Mouse (Mus musculus) heart, embryonic 16.5 days (tissue): ENCODE measurements around the gene Katnal1. TPM values are rescaled to one million over a fixed set of nuclear protein-coding genes. Genes with fewer than 3 reads are reported as not detected.

Experiments used
- ATAC-seq: fragments of 200-750 bp; cut with Nextera tagmentation; replicated peaks from 2 replicates; pipeline ENCODE4 v1.8.0; 2017; ENCODE audit warnings: moderate number of reproducible peaks; ENCODE audit not compliant: insufficient read depth, low FRiP score; ENCODE audit errors: extremely low read depth
- H3K27ac ChIP-seq: fragments of 300-500 bp; sonication (generic); 2 replicates; pipeline ENCODE4 v1.5.1; 2014; ENCODE audit warnings: mild to moderate bottlenecking, low read length, control low read depth, moderate library complexity
- H3K27me3 ChIP-seq: fragments of 300-500 bp; sonication (generic); 2 replicates; pipeline ENCODE4 v1.6.1; 2014; ENCODE audit warnings: low read length, mixed read lengths; ENCODE audit not compliant: control insufficient read depth, insufficient read depth
- H3K36me3 ChIP-seq: fragments of 300-500 bp; sonication (generic); 2 replicates; pipeline ENCODE4 v1.6.1; 2014; ENCODE audit not compliant: control insufficient read depth, insufficient read depth
- H3K4me1 ChIP-seq: fragments of 300-500 bp; sonication (generic); 2 replicates; pipeline ENCODE4 v1.6.1; 2014; ENCODE audit warnings: low read length, mixed read lengths; ENCODE audit not compliant: control insufficient read depth, insufficient read depth
- H3K4me2 ChIP-seq: fragments of 300-500 bp; sonication (generic); 2 replicates; pipeline ENCODE4 v1.6.1; 2014; ENCODE audit warnings: low read depth, mild to moderate bottlenecking, control low read depth, low read length
- H3K4me3 ChIP-seq: fragments of 300-500 bp; sonication (generic); 2 replicates; pipeline ENCODE4 v1.5.1; 2014; ENCODE audit warnings: mild to moderate bottlenecking, control low read depth, low read length
- H3K9ac ChIP-seq: fragments of 300-500 bp; sonication (generic); 2 replicates; pipeline ENCODE4 v1.6.1; 2014; ENCODE audit warnings: low read length, control low read depth
- H3K9me3 ChIP-seq: fragments of 300-500 bp; sonication (generic); replicated peaks from 2 replicates; pipeline ENCODE4 v1.6.1; 2016; ENCODE audit warnings: low read length; ENCODE audit not compliant: control insufficient read depth
- WGBS: fragments of 180-500 bp; shearing (Covaris S2); extraction: QIAGEN DNeasy Blood & Tissue Kit; methylation state at CpG from one replicate; pipeline ENCODE4 v1.1.7; 2014; 5-methylcytosine and 5-hydroxymethylcytosine counted together
- polyA plus RNA-seq: library from polyadenylated mRNA; unstranded; fragments of >200 nt; fragmentation: Nextera tagmentation; extraction: Ambion mirVana; gene quantifications from 2 replicates; pipeline ENCODE4 v1.2.1, GENCODE M21; 2015

Katnal1 gene
- polyA plus RNA-seq, 1 experiment from 2014 or later = 12.7 TPM

- no peak overlapping the region for H3K27ac ChIP-seq
- H3K27me3 ChIP-seq = no peaks in the 10 kb centered on the region
- no peak for ATAC-seq
Observed at GRCm38 (mm10) chr5:148924051-148924450, 5.1 kb downstream of the Katnal1 start.

GRCm38 (mm10) chr5:148923408-148923807 lies 5.7 kb downstream of the Katnal1 start:
- peaks cover 3% of the 10 kb centered on the region for H3K36me3 ChIP-seq
- no peaks in the 10 kb centered on the region for H3K27me3 ChIP-seq
- H3K4me1 ChIP-seq = peaks cover 7% of the 10 kb centered on the region
- H3K9me3 ChIP-seq = no peaks in the 10 kb centered on the region
- 64% methylated on average over 10 of the region's 10 CpGs for WGBS
- H3K4me3 ChIP-seq = no peak overlapping the region
- ATAC-seq = no peak
- no peak overlapping the region for H3K27ac ChIP-seq
- H3K9ac ChIP-seq = no peak overlapping the region
- H3K4me2 ChIP-seq = no peak overlapping the region

More at GRCm38 (mm10) chr5:148924051-148924450, 5.1 kb downstream of the Katnal1 start:
- no peaks in the 10 kb centered on the region for H3K9me3 ChIP-seq
- H3K4me3 ChIP-seq = no peak overlapping the region
- no peak overlapping the region for H3K4me2 ChIP-seq
- 86% methylated on average over 9 of the region's 9 CpGs for WGBS
- no peak overlapping the region for H3K9ac ChIP-seq
- H3K36me3 ChIP-seq = peaks cover 2% of the 10 kb centered on the region; the same call in 1 of the 2 replicates
- H3K4me1 ChIP-seq = peaks cover 7% of the 10 kb centered on the region

GRCm38 (mm10) chr5:148922773-148923172 lies 6.3 kb downstream of the Katnal1 start:
- Histone ChIP-seq H3K4me1 (peaks cover 5% of the 10 kb centered on the region), H3K4me3 (no peak overlapping the region), H3K36me3 (peaks cover 10% of the 10 kb centered on the region), H3K9ac (no peak overlapping the region), H3K27me3 (no peaks in the 10 kb centered on the region), H3K27ac (no peak overlapping the region), H3K4me2 (no peak overlapping the region), H3K9me3 (no peaks in the 10 kb centered on the region)
- no peak for ATAC-seq
- 85% methylated on average over 5 of the region's 5 CpGs for WGBS

- WGBS = 79% methylated on average over 5 of the region's 5 CpGs
- ATAC-seq = no peak
- no peaks in the 10 kb centered on the region for H3K4me1 ChIP-seq
- H3K27ac ChIP-seq = no peak overlapping the region
- no peaks in the 10 kb centered on the region for H3K9me3 ChIP-seq
- H3K9ac ChIP-seq = no peak overlapping the region
- no peaks in the 10 kb centered on the region for H3K27me3 ChIP-seq
- H3K4me3 ChIP-seq = no peak overlapping the region
- no peak overlapping the region for H3K4me2 ChIP-seq
- H3K36me3 ChIP-seq = peaks cover 24% of the 10 kb centered on the region
Observed at GRCm38 (mm10) chr5:148918049-148918448, 11.1 kb downstream of the Katnal1 start.

GRCm38 (mm10) chr5:148916775-148917174 lies 12.3 kb downstream of the Katnal1 start:
- ATAC-seq = no peak
- Histone ChIP-seq H3K4me2 (no peak overlapping the region), H3K27me3 (no peaks in the 10 kb centered on the region), H3K9ac (no peak overlapping the region), H3K36me3 (peaks cover 25% of the 10 kb centered on the region), H3K4me1 (no peaks in the 10 kb centered on the region; the same call in 1 of the 2 replicates), H3K9me3 (no peaks in the 10 kb centered on the region), H3K27ac (no peak overlapping the region), H3K4me3 (no peak overlapping the region)
- WGBS = 89% methylated on average over 6 of the region's 6 CpGs

- WGBS = 35% methylated on average over 3 of the region's 3 CpGs
- Histone ChIP-seq H3K9ac (no peak overlapping the region), H3K27me3 (no peaks in the 10 kb centered on the region), H3K4me1 (peaks cover 24% of the 10 kb centered on the region), H3K4me2 (no peak overlapping the region), H3K4me3 (no peak overlapping the region), H3K27ac (no peak overlapping the region), H3K36me3 (peaks cover 13% of the 10 kb centered on the region; the same call in 1 of the 2 replicates), H3K9me3 (no peaks in the 10 kb centered on the region)
- no peak for ATAC-seq
Observed at GRCm38 (mm10) chr5:148912262-148912661, 16.9 kb downstream of the Katnal1 start.

GRCm38 (mm10) chr5:148910066-148910465 lies 19.1 kb downstream of the Katnal1 start:
- WGBS = 85% methylated on average over 4 of the region's 4 CpGs
- Histone ChIP-seq H3K27ac (no peak overlapping the region), H3K9ac (no peak overlapping the region), H3K36me3 (peaks cover 7% of the 10 kb centered on the region; the same call in 1 of the 2 replicates), H3K4me3 (no peak overlapping the region), H3K27me3 (no peaks in the 10 kb centered on the region), H3K4me2 (no peak overlapping the region), H3K9me3 (no peaks in the 10 kb centered on the region), H3K4me1 (peaks cover 24% of the 10 kb centered on the region)
- no peak for ATAC-seq

- peak overlapping the region; percentile 24 for H3K27ac ChIP-seq
- no peak overlapping the region for H3K9ac ChIP-seq
- H3K4me3 ChIP-seq = no peak overlapping the region
- H3K27me3 ChIP-seq = no peaks in the 10 kb centered on the region
- no peak overlapping the region for H3K4me2 ChIP-seq
- 26% methylated on average over 6 of the region's 6 CpGs for WGBS
- H3K36me3 ChIP-seq = peaks cover 7% of the 10 kb centered on the region; the same call in 1 of the 2 replicates
- ATAC-seq = peak; percentile 33; the same call in 1 of the 2 replicates
- no peaks in the 10 kb centered on the region for H3K9me3 ChIP-seq
- peaks cover 24% of the 10 kb centered on the region for H3K4me1 ChIP-seq
Observed at GRCm38 (mm10) chr5:148909402-148909801, 19.7 kb downstream of the Katnal1 start.

GRCm38 (mm10) chr5:148909057-148909395 lies 20.1 kb downstream of the Katnal1 start:
- Histone ChIP-seq H3K4me3 (no peak overlapping the region), H3K27ac (peak overlapping the region; percentile 24), H3K27me3 (no peaks in the 10 kb centered on the region), H3K9me3 (no peaks in the 10 kb centered on the region), H3K9ac (no peak overlapping the region), H3K36me3 (peaks cover 8% of the 10 kb centered on the region; the same call in 1 of the 2 replicates), H3K4me2 (no peak overlapping the region), H3K4me1 (peaks cover 24% of the 10 kb centered on the region)
- peak; percentile 76 for ATAC-seq
- WGBS = 18% methylated on average over 7 of the region's 7 CpGs
